Mouse (Mus musculus): ENCODE data around the gene Zgpat. TPM values are rescaled to one million over a fixed set of nuclear protein-coding genes. Genes with fewer than 3 reads are reported as not detected.

Gene Zgpat
- polyA plus RNA-seq, 1 experiment from 2014 or later, result 23.9 TPM

DNA sequence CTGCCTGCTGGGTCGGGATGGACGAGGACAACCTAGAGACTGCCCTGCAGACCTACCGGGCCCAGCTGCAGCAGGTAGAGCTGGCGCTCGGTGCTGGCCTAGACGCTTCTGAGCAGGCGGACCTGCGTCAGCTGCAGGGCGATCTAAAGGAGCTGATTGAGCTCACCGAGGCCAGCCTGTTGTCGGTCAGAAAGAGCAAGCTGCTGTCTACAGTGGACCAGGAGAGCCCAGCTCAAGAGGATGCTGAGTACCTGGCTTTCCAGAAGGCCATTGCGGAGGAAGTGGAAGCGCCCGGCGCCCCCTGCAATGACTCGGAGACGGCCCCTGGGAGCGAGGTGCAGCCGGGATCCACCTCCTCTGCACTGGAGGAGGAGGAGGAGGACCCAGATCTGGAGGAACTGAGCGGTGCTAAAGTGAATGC, 937 bp downstream of the Zgpat start:
- peak; percentile 74 for ATAC-seq
- 0% methylated on average over 20 of the region's 20 CpGs for WGBS (ENCODE audit: insufficient replicate concordance)
- no peaks in the 10 kb centered on the region for H3K27me3 ChIP-seq (replicated peaks)

GRCm38 (mm10) chr2:181370001-181370400, 5.3 kb downstream of the Zgpat start:
- no peak for ATAC-seq
- Histone ChIP-seq H3K9me3 (replicated peaks) (no peaks in the 10 kb centered on the region), H3K36me3 (peaks cover 50% of the 10 kb centered on the region), H3K27ac (no peak overlapping the region), H3K4me3 (no peak overlapping the region), H3K27me3 (replicated peaks) (no peaks in the 10 kb centered on the region), H3K4me2 (no peak overlapping the region), H3K9ac (no peak overlapping the region), H3K4me1 (peaks cover 59% of the 10 kb centered on the region)
- WGBS (ENCODE audit: insufficient replicate concordance), result 90% methylated on average over 5 of the region's 5 CpGs

More for the DNA sequence above, 937 bp downstream of the Zgpat start:
- H3K4me3 ChIP-seq, result peak overlapping the region; percentile 85
- peak overlapping the region; percentile 90 for H3K9ac ChIP-seq
- H3K4me1 ChIP-seq, result peaks cover 57% of the 10 kb centered on the region
- H3K36me3 ChIP-seq, result peaks cover 62% of the 10 kb centered on the region
- H3K4me2 ChIP-seq, result peak overlapping the region; percentile 97
- H3K27ac ChIP-seq, result peak overlapping the region; percentile 91
- H3K9me3 ChIP-seq (replicated peaks), result no peaks in the 10 kb centered on the region

DNA sequence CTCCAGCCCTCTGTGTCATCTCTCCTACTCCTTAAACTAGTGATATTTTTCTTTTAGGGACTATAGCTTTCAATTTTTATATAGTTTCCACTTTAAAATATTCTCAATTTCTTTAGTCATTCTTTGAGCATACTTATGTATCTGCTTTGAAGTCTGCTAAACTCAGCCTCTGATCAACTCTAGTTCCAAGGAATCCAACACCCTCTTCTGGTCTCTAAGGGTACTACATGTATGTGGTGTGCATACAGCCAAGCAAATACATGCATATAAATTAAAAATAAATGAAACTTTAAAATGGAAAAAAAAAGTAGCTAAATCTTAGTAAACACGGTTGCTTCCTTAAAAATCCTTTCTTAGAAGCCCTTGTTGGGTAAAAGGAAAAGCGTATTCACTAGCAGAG, 11.1 kb downstream of the Zgpat start:
- WGBS (ENCODE audit: insufficient replicate concordance), result 79% methylated on average over 2 of the region's 2 CpGs
- Histone ChIP-seq H3K9ac (no peak overlapping the region), H3K9me3 (replicated peaks) (no peaks in the 10 kb centered on the region), H3K27ac (no peak overlapping the region), H3K36me3 (peaks cover 50% of the 10 kb centered on the region), H3K27me3 (replicated peaks) (no peaks in the 10 kb centered on the region), H3K4me2 (no peak overlapping the region), H3K4me1 (peaks cover 26% of the 10 kb centered on the region), H3K4me3 (no peak overlapping the region)
- no peak for ATAC-seq

- H3K4me2 ChIP-seq, result no peak overlapping the region
- 48% methylated on average over 2 of the region's 2 CpGs for WGBS (ENCODE audit: insufficient replicate concordance)
- H3K36me3 ChIP-seq, result peaks cover 50% of the 10 kb centered on the region
- H3K4me1 ChIP-seq, result peaks cover 26% of the 10 kb centered on the region
- H3K27ac ChIP-seq, result no peak overlapping the region
- no peak overlapping the region for H3K4me3 ChIP-seq
- ATAC-seq, result no peak
- no peak overlapping the region for H3K9ac ChIP-seq
- no peaks in the 10 kb centered on the region for H3K9me3 ChIP-seq (replicated peaks)
- H3K27me3 ChIP-seq (replicated peaks), result no peaks in the 10 kb centered on the region
Measured at GRCm38 (mm10) chr2:181377230-181377629, 12.5 kb downstream of the Zgpat start.

DNA sequence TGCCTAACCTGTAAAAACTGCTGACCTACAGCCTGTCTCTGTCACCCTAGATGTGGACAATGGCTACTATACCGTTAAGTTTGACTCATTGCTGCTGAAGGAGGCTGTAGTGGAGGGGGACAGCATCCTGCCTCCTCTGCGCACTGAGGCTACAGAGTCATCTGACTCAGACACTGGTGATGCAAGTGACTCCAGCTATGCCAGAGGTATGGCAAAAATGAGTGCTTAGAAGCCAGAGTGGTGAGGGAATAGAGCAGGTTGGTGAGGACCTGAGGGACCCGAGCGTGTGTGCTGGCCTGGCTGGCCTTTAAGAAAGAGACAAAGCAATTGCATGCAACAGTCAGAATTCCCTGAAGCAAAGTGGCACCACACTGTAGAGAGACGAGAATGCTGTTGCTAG, 14.0 kb downstream of the Zgpat start:
- no peak for ATAC-seq
- Histone ChIP-seq H3K27ac (no peak overlapping the region), H3K9me3 (replicated peaks) (no peaks in the 10 kb centered on the region), H3K9ac (no peak overlapping the region), H3K27me3 (replicated peaks) (no peaks in the 10 kb centered on the region), H3K4me2 (no peak overlapping the region), H3K4me1 (peaks cover 17% of the 10 kb centered on the region), H3K4me3 (no peak overlapping the region), H3K36me3 (peaks cover 60% of the 10 kb centered on the region)
- 85% methylated on average over 5 of the region's 5 CpGs for WGBS (ENCODE audit: insufficient replicate concordance)

- no peaks in the 10 kb centered on the region for H3K9me3 ChIP-seq (replicated peaks)
- peaks cover 71% of the 10 kb centered on the region for H3K36me3 ChIP-seq
- ATAC-seq, result no peak
- peaks cover 9% of the 10 kb centered on the region for H3K4me1 ChIP-seq
- no peak within 1 kb of the TSS for H3K4me3 ChIP-seq
- WGBS (ENCODE audit: insufficient replicate concordance), result 90% methylated on average over 12 of the region's 12 CpGs
- no peak within 1 kb of the TSS for H3K9ac ChIP-seq
- no peak within 1 kb of the TSS for H3K4me2 ChIP-seq
- no peak within 1 kb of the TSS for H3K27ac ChIP-seq
- no peaks in the 10 kb centered on the region for H3K27me3 ChIP-seq (replicated peaks)
Measured at GRCm38 (mm10) chr2:181379778-181380177, 15.1 kb downstream of the Zgpat start, which contains the start of gene Lime1. Gene Lime1 (plus strand): TSS chr2:181380078.

- no peak for ATAC-seq
- Histone ChIP-seq H3K27me3 (replicated peaks) (no peaks in the 10 kb centered on the region), H3K36me3 (peaks cover 76% of the 10 kb centered on the region), H3K9me3 (replicated peaks) (no peaks in the 10 kb centered on the region), H3K27ac (no peak overlapping the region), H3K9ac (no peak overlapping the region), H3K4me2 (no peak overlapping the region), H3K4me1 (peaks cover 9% of the 10 kb centered on the region), H3K4me3 (no peak overlapping the region)
- WGBS (ENCODE audit: insufficient replicate concordance), result 84% methylated on average over 5 of the region's 5 CpGs
Measured at GRCm38 (mm10) chr2:181380251-181380650, 15.5 kb downstream of the Zgpat start.

DNA sequence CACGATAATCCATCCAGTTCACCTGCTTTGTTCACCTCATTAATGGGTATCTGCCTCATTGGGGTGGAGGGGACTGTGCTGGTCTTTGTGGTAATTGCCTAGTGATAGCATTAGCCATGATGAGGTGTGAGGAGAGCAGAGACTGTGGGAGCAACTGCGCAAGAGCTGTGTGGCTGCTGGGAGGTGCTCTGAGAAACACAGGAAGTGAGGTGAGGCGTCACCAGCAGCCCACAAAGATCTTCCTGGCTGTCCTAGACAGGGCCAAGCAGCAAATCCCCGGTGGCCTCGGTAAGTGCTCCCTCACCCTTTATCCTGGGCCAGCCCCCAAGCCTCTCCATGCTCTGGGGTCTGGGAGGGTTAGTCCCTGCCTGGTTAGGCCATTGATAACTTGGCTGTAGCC, 16.4 kb downstream of the Zgpat start:
- WGBS (ENCODE audit: insufficient replicate concordance), result 77% methylated on average over 5 of the region's 5 CpGs
- no peaks in the 10 kb centered on the region for H3K27me3 ChIP-seq (replicated peaks)
- no peak overlapping the region for H3K9ac ChIP-seq
- no peak overlapping the region for H3K27ac ChIP-seq
- H3K4me1 ChIP-seq, result peaks cover 9% of the 10 kb centered on the region
- peaks cover 84% of the 10 kb centered on the region for H3K36me3 ChIP-seq
- no peak overlapping the region for H3K4me2 ChIP-seq
- H3K9me3 ChIP-seq (replicated peaks), result no peaks in the 10 kb centered on the region
- ATAC-seq, result no peak
- no peak overlapping the region for H3K4me3 ChIP-seq

DNA sequence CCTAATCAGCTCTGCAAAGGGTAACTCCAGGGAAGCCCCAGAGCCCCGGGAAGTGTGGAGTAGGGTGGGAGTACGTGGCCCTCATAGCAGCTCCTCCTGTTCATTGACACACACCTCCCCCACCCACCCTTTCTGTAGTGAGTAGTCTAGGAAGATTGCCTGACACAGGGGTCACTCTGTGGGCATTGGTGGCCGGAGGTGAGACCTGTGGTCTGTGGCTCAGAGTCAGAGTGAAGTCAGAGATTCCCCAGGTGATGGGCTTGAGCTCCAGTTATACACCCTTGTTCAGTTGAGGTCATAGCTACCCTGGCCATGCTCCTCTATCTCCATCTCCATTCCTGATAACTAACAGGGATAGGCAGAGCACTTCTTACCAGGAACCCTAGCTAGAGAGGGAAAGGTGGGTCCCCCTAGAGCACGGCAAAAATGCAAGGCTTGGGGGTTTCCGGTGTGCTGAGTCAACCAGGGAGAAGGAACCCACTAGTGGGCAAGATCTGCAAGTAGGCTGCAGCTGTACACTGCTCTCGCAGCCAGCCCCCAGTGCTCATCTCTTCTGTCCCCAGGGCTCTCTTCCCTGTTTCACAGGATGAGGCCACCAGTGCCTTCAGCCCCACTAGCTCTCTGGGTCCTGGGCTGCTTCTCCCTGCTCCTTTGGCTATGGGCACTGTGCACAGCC, 17.0 kb downstream of the Zgpat start:
- H3K36me3 ChIP-seq, result peaks cover 91% of the 10 kb centered on the region
- no peaks in the 10 kb centered on the region for H3K9me3 ChIP-seq (replicated peaks)
- no peak overlapping the region; the same call in 1 of the 2 replicates for H3K27ac ChIP-seq
- peaks cover 5% of the 10 kb centered on the region for H3K4me1 ChIP-seq
- no peak overlapping the region for H3K4me2 ChIP-seq
- no peak overlapping the region for H3K4me3 ChIP-seq
- 90% methylated on average over 6 of the region's 6 CpGs for WGBS (ENCODE audit: insufficient replicate concordance)
- H3K27me3 ChIP-seq (replicated peaks), result no peaks in the 10 kb centered on the region
- H3K9ac ChIP-seq, result no peak overlapping the region
- ATAC-seq, result no peak

- ATAC-seq, result no peak
- no peaks in the 10 kb centered on the region for H3K27me3 ChIP-seq (replicated peaks)
- 76% methylated on average over 7 of the region's 7 CpGs for WGBS (ENCODE audit: insufficient replicate concordance)
- no peaks in the 10 kb centered on the region for H3K9me3 ChIP-seq (replicated peaks)
- H3K27ac ChIP-seq, result no peak overlapping the region
- H3K4me1 ChIP-seq, result no peaks in the 10 kb centered on the region
- no peak overlapping the region for H3K9ac ChIP-seq
- H3K36me3 ChIP-seq, result peaks cover 87% of the 10 kb centered on the region
- no peak overlapping the region for H3K4me2 ChIP-seq
- no peak overlapping the region for H3K4me3 ChIP-seq
Measured at GRCm38 (mm10) chr2:181384463-181384862, 19.7 kb downstream of the Zgpat start.

DNA sequence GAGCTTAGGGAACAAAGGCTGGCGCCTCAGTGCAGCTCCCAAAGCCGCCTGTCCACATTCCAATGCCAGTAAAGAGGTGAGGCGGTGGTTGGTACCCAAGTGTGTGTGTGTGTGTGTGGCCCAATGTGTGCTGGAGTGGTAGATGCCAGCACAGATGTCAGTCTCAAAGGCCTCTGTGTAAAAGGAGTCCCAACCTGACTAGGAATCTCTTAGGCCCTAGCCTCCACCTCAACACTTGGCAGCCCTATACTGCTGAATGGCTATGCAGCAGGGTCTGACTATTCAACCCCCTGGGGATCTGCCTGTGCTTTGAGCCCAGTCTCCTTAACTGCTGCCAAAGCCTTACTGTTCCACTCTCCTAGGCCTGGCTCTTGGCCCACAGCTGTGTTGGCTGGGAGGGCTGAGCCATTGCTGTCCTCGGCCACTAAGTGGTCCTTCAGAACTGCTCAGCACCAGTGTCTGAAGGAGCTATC, 20.2 kb downstream of the Zgpat start:
- 85% methylated on average over 4 of the region's 4 CpGs for WGBS (ENCODE audit: insufficient replicate concordance)

DNA sequence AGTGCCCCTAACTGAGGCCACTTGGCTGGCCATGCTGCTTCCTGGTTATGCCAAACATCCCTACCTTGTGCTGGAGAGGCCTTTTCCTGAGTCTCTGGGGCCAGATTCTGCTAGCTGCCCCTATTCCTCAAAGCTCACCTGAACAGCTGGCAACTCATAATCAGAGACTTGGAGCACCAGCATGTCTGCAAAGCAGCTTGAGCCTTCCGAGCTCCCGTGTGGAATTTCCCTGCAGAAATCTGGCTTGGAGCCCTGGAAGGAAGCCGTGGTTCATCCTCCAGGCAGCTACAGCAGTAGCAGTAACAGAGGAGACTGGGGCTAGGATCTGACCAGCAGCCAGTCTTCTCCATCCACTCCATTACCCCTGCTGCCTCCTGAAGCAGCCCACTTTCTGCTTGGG, 21.2 kb downstream of the Zgpat start:
- H3K4me3 ChIP-seq, result no peak overlapping the region
- H3K27ac ChIP-seq, result no peak overlapping the region
- no peak for ATAC-seq
- 90% methylated on average over 3 of the region's 3 CpGs for WGBS (ENCODE audit: insufficient replicate concordance)
- H3K27me3 ChIP-seq (replicated peaks), result no peaks in the 10 kb centered on the region
- peaks cover 87% of the 10 kb centered on the region for H3K36me3 ChIP-seq
- H3K9me3 ChIP-seq (replicated peaks), result no peaks in the 10 kb centered on the region
- H3K4me2 ChIP-seq, result no peak overlapping the region
- no peak overlapping the region for H3K9ac ChIP-seq
- no peaks in the 10 kb centered on the region for H3K4me1 ChIP-seq

More for the DNA sequence above, 20.2 kb downstream of the Zgpat start:
- no peak overlapping the region for H3K4me2 ChIP-seq
- no peaks in the 10 kb centered on the region for H3K27me3 ChIP-seq (replicated peaks)
- no peak overlapping the region for H3K4me3 ChIP-seq
- H3K36me3 ChIP-seq, result peaks cover 87% of the 10 kb centered on the region
- no peak for ATAC-seq
- H3K9ac ChIP-seq, result no peak overlapping the region
- H3K27ac ChIP-seq, result no peak overlapping the region
- no peaks in the 10 kb centered on the region for H3K9me3 ChIP-seq (replicated peaks)
- no peaks in the 10 kb centered on the region for H3K4me1 ChIP-seq

All from liver, embryonic 12.5 days (tissue).